Mouse (Mus musculus) intestine, embryonic 16.5 days (tissue): Measurements from ENCODE around the gene Ift81. TPM values are rescaled to one million over a fixed set of nuclear protein-coding genes. Genes with fewer than 3 reads are reported as not detected.

Experiments
- ATAC-seq: fragments of 200-750 bp; cut with Nextera tagmentation; 2 replicates; pipeline ENCODE4 v1.8.0; 2017; ENCODE audit warnings: moderate TSS enrichment, moderate library complexity
- H3K27ac ChIP-seq: fragments of 300-500 bp; sonication (generic); 2 replicates; pipeline ENCODE4 v1.5.1; 2014; ENCODE audit warnings: mild to moderate bottlenecking, low read length
- H3K27me3 ChIP-seq: fragments of 300-500 bp; sonication (generic); replicated peaks from 2 replicates; pipeline ENCODE4 v1.6.1; 2014; ENCODE audit warnings: low read length, control low read depth, mixed read lengths; ENCODE audit not compliant: control insufficient read depth, insufficient read depth
- H3K36me3 ChIP-seq: fragments of 300-500 bp; sonication (generic); 2 replicates; pipeline ENCODE4 v1.6.1; 2014; ENCODE audit warnings: low read length, control low read depth; ENCODE audit not compliant: control insufficient read depth, insufficient read depth
- H3K4me1 ChIP-seq: fragments of 300-500 bp; sonication (generic); 2 replicates; pipeline ENCODE4 v1.6.1; 2014; ENCODE audit warnings: low read length, control low read depth, mixed read lengths; ENCODE audit not compliant: control insufficient read depth, insufficient read depth
- H3K4me2 ChIP-seq: fragments of 300-500 bp; sonication (generic); 2 replicates; pipeline ENCODE4 v1.6.1; 2014; ENCODE audit warnings: low read depth, low read length, control low read depth
- H3K4me3 ChIP-seq: fragments of 300-500 bp; sonication (generic); 2 replicates; pipeline ENCODE4 v1.5.1; 2014; ENCODE audit warnings: mild to moderate bottlenecking, low read length
- H3K9ac ChIP-seq: fragments of 300-500 bp; sonication (generic); 2 replicates; pipeline ENCODE4 v1.6.1; 2014; ENCODE audit warnings: low read depth, low read length
- H3K9me3 ChIP-seq: fragments of 300-500 bp; sonication (generic); 2 replicates; pipeline ENCODE4 v1.6.1; 2016; ENCODE audit warnings: low read length, control low read depth; ENCODE audit not compliant: control insufficient read depth
- WGBS: fragments of 180-500 bp; shearing (Covaris S2); extraction: QIAGEN DNeasy Blood & Tissue Kit; methylation state at CpG from one replicate; pipeline ENCODE4 v1.1.7; 2014; 5-methylcytosine and 5-hydroxymethylcytosine counted together
- polyA plus RNA-seq: library from polyadenylated mRNA; unstranded; fragments of >200 nt; fragmentation: Nextera tagmentation; extraction: Ambion mirVana; gene quantifications from 2 replicates; pipeline ENCODE4 v1.2.1, GENCODE M21; 2015

Gene Ift81
- polyA plus RNA-seq, 1 experiment from 2014 or later = 24.2 TPM

GRCm38 (mm10) chr5:122576683-122577329 lies 37.5 kb downstream of the Ift81 start:
- 67% methylated on average over 7 of the region's 7 CpGs for WGBS
- Histone ChIP-seq H3K4me1 (no peaks in the 10 kb centered on the region), H3K4me3 (no peak overlapping the region), H3K9ac (no peak overlapping the region), H3K27ac (no peak overlapping the region), H3K36me3 (no peaks in the 10 kb centered on the region), H3K9me3 (no peaks in the 10 kb centered on the region), H3K4me2 (no peak overlapping the region), H3K27me3 (no peaks in the 10 kb centered on the region)
- no peak for ATAC-seq

GRCm38 (mm10) chr5:122572001-122572400 lies 42.3 kb downstream of the Ift81 start:
- no peaks in the 10 kb centered on the region for H3K27me3 ChIP-seq

GRCm38 (mm10) chr5:122566626-122567025 lies 47.7 kb downstream of the Ift81 start:
- Histone ChIP-seq H3K27me3 (no peaks in the 10 kb centered on the region), H3K36me3 (peaks cover 3% of the 10 kb centered on the region), H3K27ac (no peak overlapping the region), H3K4me3 (no peak overlapping the region), H3K9me3 (no peaks in the 10 kb centered on the region), H3K4me2 (no peak overlapping the region), H3K9ac (no peak overlapping the region), H3K4me1 (no peaks in the 10 kb centered on the region)
- no peak for ATAC-seq
- 85% methylated on average over 8 of the region's 8 CpGs for WGBS

More at GRCm38 (mm10) chr5:122572001-122572400, 42.3 kb downstream of the Ift81 start:
- Histone ChIP-seq H3K36me3 (no peaks in the 10 kb centered on the region), H3K9me3 (no peaks in the 10 kb centered on the region), H3K9ac (no peak overlapping the region), H3K27ac (no peak overlapping the region), H3K4me2 (no peak overlapping the region), H3K4me1 (no peaks in the 10 kb centered on the region), H3K4me3 (no peak overlapping the region)
- WGBS = 84% methylated on average over 5 of the region's 5 CpGs
- ATAC-seq = no peak

GRCm38 (mm10) chr5:122560654-122561053 lies 53.7 kb downstream of the Ift81 start:
- Histone ChIP-seq H3K4me2 (no peak overlapping the region), H3K4me1 (no peaks in the 10 kb centered on the region), H3K27ac (no peak overlapping the region), H3K27me3 (no peaks in the 10 kb centered on the region), H3K9ac (no peak overlapping the region), H3K4me3 (no peak overlapping the region), H3K36me3 (peaks cover 3% of the 10 kb centered on the region), H3K9me3 (no peaks in the 10 kb centered on the region)
- 0 out of 2 replicates have a peak, but pooled peaks have one; percentile 28 for ATAC-seq
- WGBS = 45% methylated on average over 8 of the region's 8 CpGs

GRCm38 (mm10) chr5:122558127-122558526 lies 56.2 kb downstream of the Ift81 start:
- Histone ChIP-seq H3K9ac (no peak overlapping the region), H3K4me2 (no peak overlapping the region), H3K4me3 (no peak overlapping the region), H3K27ac (no peak overlapping the region), H3K27me3 (no peaks in the 10 kb centered on the region), H3K36me3 (no peaks in the 10 kb centered on the region), H3K4me1 (no peaks in the 10 kb centered on the region), H3K9me3 (no peaks in the 10 kb centered on the region)
- 86% methylated on average over 10 of the region's 10 CpGs for WGBS
- no peak for ATAC-seq

- Histone ChIP-seq H3K4me1 (0 out of 2 replicates have a peak, but pooled peaks cover 4% of the 10 kb centered on the region), H3K27ac (no peak overlapping the region), H3K9ac (no peak overlapping the region), H3K4me2 (no peak overlapping the region), H3K27me3 (no peaks in the 10 kb centered on the region), H3K9me3 (no peaks in the 10 kb centered on the region), H3K4me3 (no peak overlapping the region), H3K36me3 (no peaks in the 10 kb centered on the region)
- 71% methylated on average over 2 of the region's 2 CpGs for WGBS
- no peak for ATAC-seq
These were observed 59.2 kb downstream of the Ift81 start for GRCm38 (mm10) chr5:122555107-122555506.

- Histone ChIP-seq H3K4me2 (no peak overlapping the region), H3K9me3 (no peaks in the 10 kb centered on the region), H3K36me3 (no peaks in the 10 kb centered on the region), H3K27me3 (no peaks in the 10 kb centered on the region), H3K9ac (no peak overlapping the region), H3K27ac (no peak overlapping the region), H3K4me3 (no peak overlapping the region), H3K4me1 (peaks cover 17% of the 10 kb centered on the region)
- 76% methylated on average over 9 of the region's 9 CpGs for WGBS
- no peak for ATAC-seq
These were observed 61.7 kb downstream of the Ift81 start for GRCm38 (mm10) chr5:122552638-122553037.

- no peak for ATAC-seq
- no peaks in the 10 kb centered on the region for H3K36me3 ChIP-seq
- no peaks in the 10 kb centered on the region for H3K27me3 ChIP-seq
- H3K9ac ChIP-seq = peak overlapping the region; percentile 3; the same call in 1 of the 2 replicates
- peak overlapping the region; percentile 35 for H3K4me2 ChIP-seq
- H3K4me3 ChIP-seq = peak overlapping the region; percentile 14; the same call in 1 of the 2 replicates
- 31% methylated on average over 8 of the region's 8 CpGs for WGBS
- peaks cover 17% of the 10 kb centered on the region for H3K4me1 ChIP-seq
- H3K27ac ChIP-seq = peak overlapping the region; percentile 60
- H3K9me3 ChIP-seq = no peaks in the 10 kb centered on the region
These were observed 63.9 kb downstream of the Ift81 start for GRCm38 (mm10) chr5:122550460-122550859.

GRCm38 (mm10) chr5:122548671-122549070 lies 65.6 kb downstream of the Ift81 start:
- Histone ChIP-seq H3K27me3 (no peaks in the 10 kb centered on the region), H3K4me2 (no peak overlapping the region), H3K9ac (no peak overlapping the region), H3K9me3 (no peaks in the 10 kb centered on the region), H3K27ac (peak overlapping the region; percentile 89), H3K36me3 (no peaks in the 10 kb centered on the region), H3K4me1 (peaks cover 17% of the 10 kb centered on the region), H3K4me3 (no peak overlapping the region)
- WGBS = 40% methylated on average over 6 of the region's 6 CpGs
- ATAC-seq = peak; percentile 86

- Histone ChIP-seq H3K27me3 (no peaks in the 10 kb centered on the region), H3K27ac (peak overlapping the region; percentile 68), H3K4me2 (no peak overlapping the region), H3K4me3 (no peak overlapping the region), H3K9ac (no peak overlapping the region), H3K9me3 (no peaks in the 10 kb centered on the region), H3K36me3 (no peaks in the 10 kb centered on the region), H3K4me1 (peaks cover 17% of the 10 kb centered on the region)
- ATAC-seq = 0 out of 2 replicates have a peak, but pooled peaks have one; percentile 32
- 61% methylated on average over 6 of the region's 6 CpGs for WGBS
These were observed 66.5 kb downstream of the Ift81 start for GRCm38 (mm10) chr5:122547810-122548209.
